22 mouse cellular contexts compared by ENCODE assay signal in the genomic region with DNA sequence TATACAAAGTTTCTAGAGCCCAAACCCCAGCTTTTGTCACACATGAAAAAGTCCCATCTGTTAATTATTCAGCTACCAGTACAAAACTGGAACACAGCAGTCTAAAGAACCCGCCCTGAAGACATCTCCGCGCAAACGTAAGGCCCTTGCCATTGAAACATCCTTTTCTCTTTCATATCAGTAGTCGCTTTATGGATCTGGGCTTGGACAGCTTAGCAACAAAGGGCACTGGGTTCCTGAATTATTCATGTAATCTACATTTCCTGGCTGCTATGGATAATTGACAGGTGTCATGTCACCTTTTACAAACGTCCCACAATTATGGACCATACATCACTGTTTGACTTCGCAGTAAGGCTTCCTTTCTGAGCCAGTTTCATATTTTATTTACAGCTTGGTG.
A peak's percentile ranks its signal among the peaks of the same experiment; 100 is the strongest.
DNase-seq lines count a peak whose midpoint lies in the region; ATAC-seq and TF ChIP-seq lines count a peak whose summit lies in the region.
"Had no signal": no experiment of that assay in that cellular context is flagged by ENCODE, and none has a peak within 500 bp of the region (broad histone marks: within the 10 kb centered on the region; RNA-seq: fewer than 3 reads in every experiment).

No protein-coding gene starts in this region.

- H3K4me1 ChIP-seq in midbrain, embryonic 13.5 days (replicated peaks), result peaks cover 29% of the 10 kb centered on the region
- peaks cover 8% of the 10 kb centered on the region; the same call in 1 of the 2 replicates for H3K4me1 ChIP-seq in midbrain, embryonic 15.5 days
- H3K4me1 ChIP-seq in midbrain, embryonic 16.5 days (ENCODE audit: control insufficient read depth, insufficient read depth, low read length), result 0 out of 2 replicates have a peak, but pooled peaks cover 3% of the 10 kb centered on the region
- H3K4me1 ChIP-seq in midbrain, embryonic 10.5 days, result peaks cover 35% of the 10 kb centered on the region

- H3K27ac ChIP-seq in midbrain, embryonic 13.5 days, result peak overlapping the region; percentile 39
- no peak overlapping the region for H3K27ac ChIP-seq in midbrain, embryonic 15.5 days
- H3K27ac ChIP-seq in midbrain, embryonic 16.5 days (ENCODE audit: low read length), result no peak overlapping the region
- no peak overlapping the region for H3K27ac ChIP-seq in midbrain, embryonic 10.5 days (replicated peaks)
- H3K27ac ChIP-seq: embryonic facial prominence, embryonic 10.5 days; embryonic facial prominence, embryonic 12.5 days; forebrain, embryonic 13.5 days; forebrain, embryonic 15.5 days had no signal

- WGBS in midbrain, embryonic 13.5 days, result 34% methylated on average over 7 of the region's 7 CpGs
- 39% methylated on average over 7 of the region's 7 CpGs for WGBS in midbrain, embryonic 15.5 days
- WGBS in midbrain, embryonic 16.5 days, result 36% methylated on average over 7 of the region's 7 CpGs
- WGBS in midbrain, embryonic 10.5 days, result 79% methylated on average over 7 of the region's 7 CpGs

- ATAC-seq in midbrain, embryonic 13.5 days, result peak; percentile 46; the same call in 1 of the 2 replicates
- ATAC-seq in midbrain, embryonic 15.5 days (replicated peaks), result no peak; the same call in 1 of the 2 replicates
- ATAC-seq in midbrain, embryonic 16.5 days, result peak; percentile 41; the same call in 1 of the 2 replicates
- ATAC-seq: activated CD4-positive, CD25-positive, alpha-beta regulatory T cell, adult 4 months; forebrain, embryonic 13.5 days; forebrain, embryonic 15.5 days; forebrain, postnatal 0 days; Patski had no signal

- no peak overlapping the region for H3K9ac ChIP-seq in midbrain, embryonic 13.5 days (replicated peaks)
- H3K9ac ChIP-seq in midbrain, embryonic 15.5 days, result no peak overlapping the region
- no peak overlapping the region for H3K9ac ChIP-seq in midbrain, embryonic 16.5 days (ENCODE audit: low read depth, low read length)
- H3K9ac ChIP-seq: embryonic facial prominence, embryonic 12.5 days; forebrain, embryonic 13.5 days; forebrain, embryonic 15.5 days; forebrain, postnatal 0 days had no signal

- TF ChIP-seq POLR2A in brain, embryonic 14.5 days (IDR thresholded peaks at IDR 0.05; ENCODE audit: borderline replicate concordance, extremely low read depth, insufficient read depth, insufficient read length, poor library complexity, severe bottlenecking), result no peak

- no peak overlapping the region for H3K4me2 ChIP-seq in midbrain, embryonic 13.5 days (replicated peaks)
- no peak overlapping the region for H3K4me2 ChIP-seq in midbrain, embryonic 15.5 days
- no peak overlapping the region for H3K4me2 ChIP-seq in midbrain, embryonic 16.5 days (ENCODE audit: low read length)
- H3K4me2 ChIP-seq: embryonic facial prominence, embryonic 12.5 days; forebrain, embryonic 13.5 days; forebrain, embryonic 15.5 days had no signal

- no peak for TF ChIP-seq CTCF in brain, embryonic 14.5 days (IDR thresholded peaks at IDR 0.05; ENCODE audit: borderline replicate concordance, extremely low read depth, insufficient read depth, insufficient read length)

- H3K4me3 ChIP-seq in midbrain, embryonic 13.5 days (replicated peaks), result no peak overlapping the region
- no peak overlapping the region for H3K4me3 ChIP-seq in midbrain, embryonic 15.5 days
- no peak overlapping the region for H3K4me3 ChIP-seq in midbrain, embryonic 16.5 days (ENCODE audit: low read depth, low read length)
- H3K4me3 ChIP-seq in midbrain, embryonic 10.5 days, result no peak overlapping the region
- H3K4me3 ChIP-seq: embryonic facial prominence, embryonic 10.5 days; embryonic facial prominence, embryonic 12.5 days; forebrain, embryonic 13.5 days; forebrain, embryonic 15.5 days had no signal

- H3K9me3 ChIP-seq in midbrain, embryonic 13.5 days, result no peaks in the 10 kb centered on the region
- H3K9me3 ChIP-seq in midbrain, embryonic 15.5 days, result no peaks in the 10 kb centered on the region
- H3K9me3 ChIP-seq in midbrain, embryonic 16.5 days (replicated peaks; ENCODE audit: control insufficient read depth, low read length, poor library complexity, severe bottlenecking), result no peaks in the 10 kb centered on the region
- no peaks in the 10 kb centered on the region for H3K9me3 ChIP-seq in midbrain, embryonic 10.5 days (replicated peaks)
- H3K9me3 ChIP-seq: embryonic facial prominence, embryonic 10.5 days; embryonic facial prominence, embryonic 12.5 days; forebrain, embryonic 13.5 days; forebrain, embryonic 15.5 days; G1E had no signal

- H3K27me3 ChIP-seq in midbrain, embryonic 13.5 days, result no peaks in the 10 kb centered on the region
- no peaks in the 10 kb centered on the region for H3K27me3 ChIP-seq in midbrain, embryonic 15.5 days (replicated peaks)
- H3K27me3 ChIP-seq in midbrain, embryonic 16.5 days (ENCODE audit: control insufficient read depth, insufficient read depth, low read depth, low read length), result no peaks in the 10 kb centered on the region
- H3K27me3 ChIP-seq in midbrain, embryonic 10.5 days (ENCODE audit: low read depth, poor library complexity, severe bottlenecking), result peaks cover 6% of the 10 kb centered on the region; the same call in 1 of the 2 replicates
- H3K27me3 ChIP-seq: embryonic facial prominence, embryonic 12.5 days; forebrain, embryonic 13.5 days; forebrain, embryonic 15.5 days; Patski had no signal

- no peaks in the 10 kb centered on the region for H3K36me3 ChIP-seq in midbrain, embryonic 13.5 days
- H3K36me3 ChIP-seq in midbrain, embryonic 15.5 days (replicated peaks), result no peaks in the 10 kb centered on the region
- H3K36me3 ChIP-seq in midbrain, embryonic 16.5 days (ENCODE audit: control insufficient read depth, insufficient read depth, low read length), result no peaks in the 10 kb centered on the region
- H3K36me3 ChIP-seq in midbrain, embryonic 10.5 days, result no peaks in the 10 kb centered on the region
- H3K36me3 ChIP-seq: embryonic facial prominence, embryonic 10.5 days; embryonic facial prominence, embryonic 12.5 days; forebrain, embryonic 15.5 days; G1E had no signal

- DNase-seq in midbrain, embryonic 10.5 days (ENCODE audit: low spot score), result no peak
- peak; percentile 48 for DNase-seq in brain, embryonic 14.5 days (ENCODE audit: low read depth)
- DNase-seq in adrenal gland, postnatal 4 days (ENCODE audit: low spot score in 2 of 2), result no peak
- DNase-seq: adrenal gland, adult 8-10 months; adrenal gland, postnatal 14 days; adrenal gland, postnatal 36 days; cerebellum, adult 11-12 months; cerebellum, adult 2 months; cerebellum, adult 9-10 months; cerebellum, postnatal 10 days; cerebellum, postnatal 25 days; forebrain, postnatal 0 days had no signal
